9 mouse cellular contexts compared by ENCODE assay signal in genomic region chr9:57056237-57056636, GRCm38 (mm10). TPM values are rescaled to one million over a fixed set of nuclear protein-coding genes. Genes with fewer than 3 reads are reported as not detected.
A peak's percentile ranks its signal among the peaks of the same experiment; 100 is the strongest.
DNase-seq lines count a peak whose midpoint lies in the region; ATAC-seq and TF ChIP-seq lines count a peak whose summit lies in the region.
"Had no signal": no experiment of that assay in that cellular context is flagged by ENCODE, and none has a peak within 500 bp of the region (broad histone marks: within the 10 kb centered on the region; RNA-seq: fewer than 3 reads in every experiment).

No protein-coding gene starts in this region.

- peaks cover 34% of the 10 kb centered on the region for H3K36me3 ChIP-seq in hindbrain, postnatal 0 days (ENCODE audit: insufficient read depth, low read length)
- H3K36me3 ChIP-seq in hindbrain, embryonic 13.5 days = peaks cover 50% of the 10 kb centered on the region
- H3K36me3 ChIP-seq in forebrain, embryonic 13.5 days (ENCODE audit: poor library complexity, severe bottlenecking) = peaks cover 47% of the 10 kb centered on the region

- no peaks in the 10 kb centered on the region for H3K9me3 ChIP-seq in hindbrain, postnatal 0 days (ENCODE audit: low read length)
- no peaks in the 10 kb centered on the region for H3K9me3 ChIP-seq in hindbrain, embryonic 13.5 days
- H3K9me3 ChIP-seq in forebrain, embryonic 13.5 days (replicated peaks) = no peaks in the 10 kb centered on the region
- H3K9me3 ChIP-seq: limb, embryonic 13.5 days had no signal

- ATAC-seq in hindbrain, postnatal 0 days = no peak
- no peak for ATAC-seq in hindbrain, embryonic 13.5 days (ENCODE audit: low FRiP score)
- ATAC-seq in CD4-positive, CD25-positive, alpha-beta regulatory T cell, adult 4 months = peak; percentile 70
- ATAC-seq in forebrain, embryonic 13.5 days = no peak

- TF ChIP-seq CTCF in hindbrain, postnatal 0 days (IDR thresholded peaks at IDR 0.05; ENCODE audit: low read depth) = peak; percentile 67

- 83% methylated on average over 1 of the region's 1 CpGs for WGBS in hindbrain, postnatal 0 days
- 94% methylated on average over 1 of the region's 1 CpGs for WGBS in hindbrain, embryonic 13.5 days
- WGBS in forebrain, embryonic 13.5 days = 87% methylated on average over 1 of the region's 1 CpGs

- H3K9ac ChIP-seq in hindbrain, postnatal 0 days (replicated peaks; ENCODE audit: low read length) = no peak overlapping the region
- no peak overlapping the region for H3K9ac ChIP-seq in hindbrain, embryonic 13.5 days
- H3K9ac ChIP-seq in forebrain, embryonic 13.5 days = no peak overlapping the region
- H3K9ac ChIP-seq: limb, embryonic 13.5 days had no signal

- DNase-seq in hindbrain, postnatal 0 days (ENCODE audit: low spot score) = peak; percentile 65
- peak; percentile 5 for DNase-seq in adrenal gland, postnatal 25 days
- peak; percentile 43 for DNase-seq in forelimb bud, embryonic 11.5 days (ENCODE audit: low read depth, low spot score)
- DNase-seq in layer of hippocampus, adult 8-10 months (ENCODE audit: low spot score in 2 of 2) = peak; percentile 30 to 46
- DNase-seq in retina, postnatal 7 days (ENCODE audit: low read depth, low spot score) = peak; percentile 35

- H3K4me3 ChIP-seq in hindbrain, postnatal 0 days (ENCODE audit: low read length) = no peak overlapping the region
- no peak overlapping the region for H3K4me3 ChIP-seq in hindbrain, embryonic 13.5 days
- H3K4me3 ChIP-seq in forebrain, embryonic 13.5 days = no peak overlapping the region
- H3K4me3 ChIP-seq: limb, embryonic 13.5 days had no signal

- no peaks in the 10 kb centered on the region for H3K4me1 ChIP-seq in hindbrain, postnatal 0 days (ENCODE audit: insufficient read depth, low read length)
- H3K4me1 ChIP-seq in hindbrain, embryonic 13.5 days (replicated peaks) = no peaks in the 10 kb centered on the region
- H3K4me1 ChIP-seq in forebrain, embryonic 13.5 days = no peaks in the 10 kb centered on the region
- H3K4me1 ChIP-seq: limb, embryonic 13.5 days had no signal

- no peak overlapping the region for H3K4me2 ChIP-seq in hindbrain, postnatal 0 days (ENCODE audit: low read depth, low read length)
- no peak overlapping the region for H3K4me2 ChIP-seq in hindbrain, embryonic 13.5 days
- H3K4me2 ChIP-seq in forebrain, embryonic 13.5 days = no peak overlapping the region
- H3K4me2 ChIP-seq: limb, embryonic 13.5 days had no signal

- no peak overlapping the region for H3K27ac ChIP-seq in hindbrain, postnatal 0 days
- H3K27ac ChIP-seq in hindbrain, embryonic 13.5 days = no peak overlapping the region
- H3K27ac ChIP-seq in forebrain, embryonic 13.5 days = no peak overlapping the region
- H3K27ac ChIP-seq: limb, embryonic 13.5 days had no signal

- no peaks in the 10 kb centered on the region for H3K27me3 ChIP-seq in hindbrain, postnatal 0 days (ENCODE audit: insufficient read depth, low read length)
- no peaks in the 10 kb centered on the region for H3K27me3 ChIP-seq in hindbrain, embryonic 13.5 days
- no peaks in the 10 kb centered on the region for H3K27me3 ChIP-seq in forebrain, embryonic 13.5 days
- H3K27me3 ChIP-seq: limb, embryonic 13.5 days had no signal

RNA-seq across cellular contexts. Expression of gene Sin3a, which starts 15.6 kb away (rescaled TPM):
- total RNA-seq in hindbrain, postnatal 0 days (2014; rRNA removed) = 45.7 and 51.4 TPM in 2 replicates
- polyA plus RNA-seq in hindbrain, postnatal 0 days (2015; fragmentation: Nextera tagmentation; extraction: Ambion mirVana) = 13.8 and 16.4 TPM in 2 replicates
- 26.0 and 28.8 TPM in 2 replicates for polyA plus RNA-seq in hindbrain, embryonic 13.5 days (2015; fragmentation: Nextera tagmentation; extraction: Ambion mirVana)
- polyA plus RNA-seq in CD4-positive, CD25-positive, alpha-beta regulatory T cell, adult 4 months (2017; shearing (Covaris generic)) = 10 to 100 TPM; 44.7 to 47.9 TPM
- total RNA-seq in adrenal gland, postnatal 25 days (2021) = 59.6 and 73.2 TPM in 2 replicates
- 10 to 100 TPM; 26.9 to 48.2 (median 41.3) TPM for total RNA-seq in layer of hippocampus, adult 8-10 months (2022)
- polyA plus RNA-seq in forebrain, embryonic 13.5 days (2015; fragmentation: Nextera tagmentation; extraction: Ambion mirVana) = 33.8 and 43.9 TPM in 2 replicates

Comparison
In these comparisons a context has a peak if more than half of its experiments do, and no peak if none do; other contexts are left out.
1. DNase-seq: peak in every context shown above with its lines; median percentile 65 in hindbrain, postnatal 0 days; 43 in forelimb bud, embryonic 11.5 days; 38 in layer of hippocampus, adult 8-10 months; 35 in retina, postnatal 7 days; 5 in adrenal gland, postnatal 25 days.